Mouse (Mus musculus): Measurements from ENCODE around the gene Adipoq. TPM values are rescaled to one million over a fixed set of nuclear protein-coding genes. Genes with fewer than 3 reads are reported as not detected.

Adipoq gene
- total RNA-seq, 2 experiments from 2014 or later, result not detected

DNA sequence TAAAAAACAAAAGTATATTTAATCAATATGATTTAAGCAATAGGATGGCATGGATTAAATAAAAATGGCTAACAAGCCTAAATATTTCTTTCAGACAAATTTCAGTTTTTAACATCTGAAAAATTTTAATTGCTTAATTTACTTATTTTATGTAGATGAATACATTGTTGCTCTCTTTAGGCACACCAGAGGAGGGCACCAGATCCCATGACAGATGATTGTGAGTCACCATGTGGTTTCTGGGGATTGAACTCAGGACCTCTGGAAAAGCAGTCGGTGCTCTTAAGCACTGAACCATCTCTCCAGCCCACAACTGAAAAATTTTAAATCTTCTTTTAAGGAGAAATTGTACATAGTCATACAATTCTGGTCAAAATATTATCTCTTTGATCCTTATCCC is 43.3 kb downstream of the Adipoq start:
- intact Hi-C loops (cut with DNase I), result no loop called here
- no peak overlapping the region for H3K27ac ChIP-seq
- no peak for DNase-seq (ENCODE audit: extremely low spot score in 1 of 2, low spot score in 2 of 2)
- TF ChIP-seq CTCF (IDR thresholded peaks at IDR 0.05), result no peak; the same call in 1 of the 2 replicates
- H3K4me3 ChIP-seq, result no peak overlapping the region

DNA sequence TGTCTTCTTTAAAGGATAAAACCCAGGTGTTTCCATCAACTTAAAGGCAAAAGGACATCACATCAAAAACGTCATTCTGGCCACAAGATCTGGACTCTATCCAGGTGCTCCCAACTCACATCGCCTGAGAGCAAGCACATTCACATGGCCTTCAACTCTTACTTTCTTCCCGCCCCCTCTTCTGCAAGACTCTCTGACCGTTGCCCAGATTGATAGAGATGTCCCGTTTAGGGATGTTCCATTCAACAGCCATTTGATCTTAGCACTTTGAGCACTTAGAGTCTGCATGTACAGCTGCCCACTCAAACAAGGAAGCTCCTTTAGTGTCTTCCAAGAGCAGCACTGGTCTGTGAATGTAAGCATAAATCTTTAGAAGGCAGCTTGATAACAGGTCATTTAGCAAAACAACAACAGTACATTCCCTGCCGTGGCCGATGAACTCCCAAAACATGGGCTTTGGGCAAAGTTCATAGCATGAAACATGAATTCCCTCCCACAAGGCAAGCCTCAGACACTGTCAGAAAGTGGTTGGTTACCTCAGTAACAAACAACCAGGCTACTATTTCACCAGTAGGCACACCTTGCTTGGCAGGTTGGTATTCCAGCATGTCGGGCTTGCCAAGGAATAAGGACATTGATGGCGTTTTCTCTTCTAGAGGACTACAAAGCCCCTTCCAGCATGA is 45.4 kb downstream of the Adipoq start:
- no peak for TF ChIP-seq CTCF (IDR thresholded peaks at IDR 0.05)
- no peak overlapping the region for H3K27ac ChIP-seq
- DNase-seq (ENCODE audit: extremely low spot score in 1 of 2, low spot score in 2 of 2), result no peak
- intact Hi-C loops (cut with DNase I), result no loop called here
- no peak overlapping the region for H3K4me3 ChIP-seq

- H3K27ac ChIP-seq, result no peak overlapping the region
- intact Hi-C loops (cut with DNase I), result no loop called here
- no peak for TF ChIP-seq CTCF (IDR thresholded peaks at IDR 0.05)
- no peak overlapping the region for H3K4me3 ChIP-seq
- DNase-seq (ENCODE audit: extremely low spot score in 1 of 2, low spot score in 2 of 2), result no peak
Measured at GRCm38 (mm10) chr16:23195618-23196017, 49.3 kb downstream of the Adipoq start.

GRCm38 (mm10) chr16:23196296-23196695 is 50.0 kb downstream of the Adipoq start:
- H3K4me3 ChIP-seq, result no peak overlapping the region
- no peak for DNase-seq (ENCODE audit: extremely low spot score in 1 of 2, low spot score in 2 of 2)
- intact Hi-C loops (cut with DNase I), result no loop called here
- no peak overlapping the region for H3K27ac ChIP-seq
- TF ChIP-seq CTCF (IDR thresholded peaks at IDR 0.05), result no peak

DNA sequence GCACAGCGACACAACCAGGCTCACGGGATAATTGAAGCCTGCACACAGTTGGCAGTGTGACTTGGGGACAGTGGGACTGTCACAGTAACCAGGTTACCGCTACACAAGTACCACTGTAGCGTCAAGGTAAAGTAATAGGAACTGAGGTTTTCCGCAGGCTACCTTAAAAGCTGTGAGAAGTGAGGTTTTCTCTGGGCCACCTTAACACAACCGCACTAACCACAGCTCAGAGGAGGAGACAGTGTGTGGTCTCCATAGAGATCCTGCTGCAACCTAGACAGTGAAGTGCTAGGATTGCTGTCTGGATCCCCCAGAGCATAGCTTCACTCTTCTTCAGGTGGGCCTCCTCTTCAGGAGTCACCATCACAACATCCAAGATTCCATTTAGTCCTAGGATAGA is 50.5 kb downstream of the Adipoq start:
- no peak overlapping the region for H3K4me3 ChIP-seq
- no peak for DNase-seq (ENCODE audit: extremely low spot score in 1 of 2, low spot score in 2 of 2)

GRCm38 (mm10) chr16:23201498-23201897 is 55.2 kb downstream of the Adipoq start:
- no peak for DNase-seq (ENCODE audit: extremely low spot score in 1 of 2, low spot score in 2 of 2)
- intact Hi-C loops (cut with DNase I), result no loop called here
- no peak overlapping the region for H3K4me3 ChIP-seq
- no peak overlapping the region for H3K27ac ChIP-seq
- no peak for TF ChIP-seq CTCF (IDR thresholded peaks at IDR 0.05)

More for the DNA sequence above, 50.5 kb downstream of the Adipoq start:
- no peak for TF ChIP-seq CTCF (IDR thresholded peaks at IDR 0.05)
- intact Hi-C loops (cut with DNase I), result no loop called here
- H3K27ac ChIP-seq, result no peak overlapping the region

Small RNAs within 50 kb of the gene (microRNA-seq; reads per million reads assigned to microRNA genes)
- gene Gm49346, result 0.24 to 0.72 reads per million in 2 experiments

Other genes with a start within 250 kb of the Adipoq start
- gene Fetub, start 228.2 kb upstream of the Adipoq start, total RNA-seq (2021), result not detected
- not detected for gene Hrg, start 195.5 kb upstream of the Adipoq start, total RNA-seq (2021)
- gene Kng2, start 117.1 kb upstream of the Adipoq start, total RNA-seq (2021), result not detected
- not detected for gene Kng1, start 88.7 kb upstream of the Adipoq start, total RNA-seq (2021)
- 100 to 1,000 TPM; 838 to 905 TPM for gene Eif4a2, start 39.1 kb upstream of the Adipoq start, total RNA-seq (2021)
- 1 to 10 TPM; 4.1 to 6.6 TPM for gene Rfc4, start 18.8 kb upstream of the Adipoq start, total RNA-seq (2021)
- 10 to 100 TPM; 16.5 to 18.7 TPM for gene St6gal1, start 78.2 kb downstream of the Adipoq start, total RNA-seq (2021)